Mouse (Mus musculus) spleen, adult 2 months (tissue): ENCODE results near the gene Negr1.

Source experiments
- CTCF ChIP-seq: fragments of 200-500 bp; IDR thresholded peaks from 2 replicates; pipeline ENCODE4 v1.5.1; 2011; ENCODE audit warnings: mild to moderate bottlenecking, inconsistent platforms; ENCODE audit not compliant: insufficient read depth, insufficient read length, insufficient replicate concordance; ENCODE audit errors: extremely low read depth
- POLR2A ChIP-seq: fragments of 200-500 bp; IDR thresholded peaks from 2 replicates; pipeline ENCODE4 v1.6.1; 2011; ENCODE audit warnings: low read depth, low read length, inconsistent platforms

- TF ChIP-seq CTCF (no peak), POLR2A (no peak)
Measured at GRCm38 (mm10) chr3:156882129-156882528, 320.5 kb downstream of the Negr1 start.
